Comparison of ENCODE assay signal across 8 mouse cellular contexts in genomic region chr7:100927287-100928000, GRCm38 (mm10). TPM values are rescaled to one million over a fixed set of nuclear protein-coding genes. Genes with fewer than 3 reads are reported as not detected.
DNase-seq lines count a peak whose midpoint lies in the region; ATAC-seq and TF ChIP-seq lines count a peak whose summit lies in the region.

No protein-coding gene starts in this region.

- peaks cover 7% of the 10 kb centered on the region; the same call in 1 of the 2 replicates for H3K36me3 ChIP-seq in lung, embryonic 16.5 days (ENCODE audit: control insufficient read depth, insufficient read depth, low read length)
- H3K36me3 ChIP-seq in limb, embryonic 15.5 days, result peaks cover 19% of the 10 kb centered on the region
- H3K36me3 ChIP-seq in small intestine, adult 2 months (ENCODE audit: control insufficient read depth, insufficient read depth, low read length), result no peaks in the 10 kb centered on the region

- no peaks in the 10 kb centered on the region for H3K27me3 ChIP-seq in lung, embryonic 16.5 days (ENCODE audit: control insufficient read depth, insufficient read depth, low read depth, low read length)
- H3K27me3 ChIP-seq in limb, embryonic 15.5 days, result no peaks in the 10 kb centered on the region
- peaks cover 19% of the 10 kb centered on the region for H3K27me3 ChIP-seq in small intestine, adult 2 months (ENCODE audit: control insufficient read depth, insufficient read depth, low read length)

- H3K4me1 ChIP-seq in lung, embryonic 16.5 days (replicated peaks; ENCODE audit: control insufficient read depth, insufficient read depth, low read length), result peaks cover 81% of the 10 kb centered on the region
- H3K4me1 ChIP-seq in limb, embryonic 15.5 days, result peaks cover 83% of the 10 kb centered on the region
- peaks cover under 1% of the 10 kb centered on the region for H3K4me1 ChIP-seq in small intestine, adult 2 months (ENCODE audit: control insufficient read depth, insufficient read depth, insufficient read length, low read length)

- peak overlapping the region; percentile 78 for H3K27ac ChIP-seq in lung, embryonic 16.5 days (ENCODE audit: low read length)
- H3K27ac ChIP-seq in limb, embryonic 15.5 days, result peak overlapping the region; percentile 14; the same call in 1 of the 2 replicates
- H3K27ac ChIP-seq in small intestine, adult 2 months (ENCODE audit: insufficient read depth, low read depth, low read length), result peak overlapping the region; percentile 3; the same call in 1 of the 2 replicates

- H3K4me3 ChIP-seq in lung, embryonic 16.5 days (ENCODE audit: low read length), result peak overlapping the region; percentile 86
- H3K4me3 ChIP-seq in limb, embryonic 15.5 days, result peak overlapping the region; percentile 81
- peak overlapping the region; percentile 65 for H3K4me3 ChIP-seq in small intestine, adult 2 months (ENCODE audit: low read depth, low read length)

- peak overlapping the region; percentile 96 for H3K4me2 ChIP-seq in lung, embryonic 16.5 days (ENCODE audit: low read depth, low read length)
- peak overlapping the region; percentile 87 for H3K4me2 ChIP-seq in limb, embryonic 15.5 days

- no peaks in the 10 kb centered on the region for H3K9me3 ChIP-seq in lung, embryonic 16.5 days (ENCODE audit: control insufficient read depth, low read length)
- no peaks in the 10 kb centered on the region for H3K9me3 ChIP-seq in limb, embryonic 15.5 days

- no peak for TF ChIP-seq CTCF in small intestine, adult 2 months (IDR thresholded peaks at IDR 0.05; ENCODE audit: extremely low read depth, insufficient read length, insufficient replicate concordance, low read depth, low read length)

- no peak for ATAC-seq in lung, embryonic 16.5 days (ENCODE audit: low read depth)
- no peak for ATAC-seq in limb, embryonic 15.5 days (ENCODE audit: insufficient number of reproducible peaks, low FRiP score, low TSS enrichment, low read depth)
- no peak for ATAC-seq in megakaryocyte-erythroid progenitor cell, adult 5-6 weeks (replicated peaks; ENCODE audit: low FRiP score, low TSS enrichment, poor library complexity, severe bottlenecking)

- 4% methylated on average over 7 of the region's 7 CpGs for WGBS in lung, embryonic 16.5 days
- 7% methylated on average over 7 of the region's 7 CpGs for WGBS in limb, embryonic 15.5 days
- WGBS in small intestine, adult 2 months, result 54% methylated on average over 7 of the region's 7 CpGs

- DNase-seq in adrenal gland, postnatal 14 days, result peak; percentile 26
- no peak for DNase-seq in adrenal gland, postnatal 10 days
- no peak for DNase-seq in lung, postnatal 10 days
- no peak for DNase-seq in spleen, adult 12 weeks (ENCODE audit: low spot score)

- no peak for TF ChIP-seq POLR2A in small intestine, adult 2 months (IDR thresholded peaks at IDR 0.05; ENCODE audit: low read depth, low read length)

- H3K9ac ChIP-seq in lung, embryonic 16.5 days (ENCODE audit: low read length), result peak overlapping the region; percentile 98
- H3K9ac ChIP-seq in limb, embryonic 15.5 days, result peak overlapping the region; percentile 44

RNA-seq across cellular contexts. Expression of gene Arhgef17, which starts 4.5 kb away (rescaled TPM):
- total RNA-seq in adrenal gland, postnatal 14 days (2021), result 43.9 and 47.2 TPM in 2 replicates
- 10 to 100 TPM; 35.2 to 43.2 TPM for total RNA-seq in adrenal gland, postnatal 10 days (2021)
- polyA plus RNA-seq in lung, embryonic 16.5 days (2015; fragmentation: Nextera tagmentation; extraction: Ambion mirVana), result 10.6 and 11.8 TPM in 2 replicates
- polyA plus RNA-seq in limb, embryonic 15.5 days (2015; fragmentation: Nextera tagmentation; extraction: Ambion mirVana), result 8.0 and 8.5 TPM in 2 replicates
- polyA plus RNA-seq in small intestine, adult 2 months (2012; rRNA removed), result 6.8 and 8.0 TPM in 2 replicates
- not detected in 2 replicates for total RNA-seq in megakaryocyte-erythroid progenitor cell, adult 5-6 weeks (2014; fragmentation: Nextera tagmentation)
- not detected in 2 replicates for total RNA-seq in megakaryocyte-erythroid progenitor cell, adult 5-6 weeks (2017)

RNA-seq across cellular contexts. Expression of gene P2ry6, which starts 47.0 kb away (rescaled TPM):
- 2.4 and 4.8 TPM in 2 replicates for total RNA-seq in adrenal gland, postnatal 14 days (2021)
- total RNA-seq in adrenal gland, postnatal 10 days (2021), result 1 to 10 TPM; 3.8 to 4.2 TPM
- polyA plus RNA-seq in lung, embryonic 16.5 days (2015; fragmentation: Nextera tagmentation; extraction: Ambion mirVana), result 9.1 and 10.1 TPM in 2 replicates
- 6.0 and 7.9 TPM in 2 replicates for polyA plus RNA-seq in limb, embryonic 15.5 days (2015; fragmentation: Nextera tagmentation; extraction: Ambion mirVana)
- polyA plus RNA-seq in small intestine, adult 2 months (2012; rRNA removed), result 19.4 and 27.8 TPM in 2 replicates
- not detected in 2 replicates for total RNA-seq in megakaryocyte-erythroid progenitor cell, adult 5-6 weeks (2014; fragmentation: Nextera tagmentation)
- not detected in 2 replicates for total RNA-seq in megakaryocyte-erythroid progenitor cell, adult 5-6 weeks (2017)

Comparison
In these comparisons a context has a peak if more than half of its experiments do, and no peak if none do; other contexts are left out.
1. H3K27ac ChIP-seq: peak in every context shown above with its lines; median percentile 78 in lung, embryonic 16.5 days; 14 in limb, embryonic 15.5 days; 3 in small intestine, adult 2 months.
2. RNA of gene Arhgef17, which starts 4.5 kb away (total RNA-seq): 43.9 to 47.2 TPM in adrenal gland, postnatal 14 days and 35.2 to 43.2 TPM in adrenal gland, postnatal 10 days; not detected in megakaryocyte-erythroid progenitor cell, adult 5-6 weeks; every median in the first group is over 10 times any median in the second.
3. Peak in every context shown above with its lines, with median percentiles within 50 percentile points of each other: H3K4me3 ChIP-seq.